Mouse (Mus musculus): ENCODE results near the gene Map2k3.

- TF ChIP-seq EP300 (IDR thresholded peaks at IDR 0.05; ENCODE audit: insufficient read depth, low read depth, low read length), result no peak
- no peak for TF ChIP-seq POLR2A (IDR thresholded peaks at IDR 0.05; ENCODE audit: insufficient read depth, low read depth, low read length)
- TF ChIP-seq CTCF (IDR thresholded peaks at IDR 0.05), result no peak
These were observed 9.6 kb upstream of the Map2k3 start for GRCm38 (mm10) chr11:60922195-60922594.
